Mouse (Mus musculus) small intestine, adult 2 months (tissue): Measurements from ENCODE around the gene Sult2b1.

Experiments used
- CTCF ChIP-seq: fragments of 200-500 bp; IDR thresholded peaks from 2 replicates; pipeline ENCODE4 v1.5.1; 2012; ENCODE audit warnings: low read depth, mild to moderate bottlenecking, control low read depth, inconsistent platforms, low read length, moderate library complexity, mixed read lengths; ENCODE audit not compliant: insufficient replicate concordance, insufficient read length; ENCODE audit errors: extremely low read depth
- POLR2A ChIP-seq: fragments of 200-500 bp; IDR thresholded peaks from 2 replicates; pipeline ENCODE4 v1.6.1; 2012; ENCODE audit warnings: low read depth, mild to moderate bottlenecking, control low read depth, inconsistent platforms, low read length, moderate library complexity

DNA sequence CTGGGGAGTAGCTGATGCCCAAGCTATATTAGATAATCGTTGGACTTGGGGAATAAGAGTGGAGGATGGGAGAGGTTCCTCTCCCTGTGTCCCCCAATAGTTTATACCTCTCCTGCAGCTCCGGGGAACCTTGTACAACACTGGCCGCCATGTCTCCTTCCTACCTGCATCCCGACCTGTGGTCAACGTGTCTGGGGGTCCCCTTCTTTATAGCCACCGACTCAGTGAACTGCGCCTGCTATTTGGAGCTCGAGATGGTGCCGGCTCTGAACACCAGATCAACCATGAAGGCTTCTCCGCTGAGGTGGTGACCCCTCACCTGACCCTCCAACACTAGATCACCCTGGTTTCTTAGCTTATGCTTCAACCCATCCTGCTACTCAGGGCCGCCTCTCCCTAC, 82.2 kb downstream of the Sult2b1 start:
- no peak for TF ChIP-seq POLR2A
- TF ChIP-seq CTCF, result no peak
